Mouse (Mus musculus): ENCODE measurements around the gene Ucp2. TPM values are rescaled to one million over a fixed set of nuclear protein-coding genes. Genes with fewer than 3 reads are reported as not detected.

Ucp2 gene
- total RNA-seq, 2 experiments from 2014 or later = 1,034 to 1,143 TPM

- ATAC-seq (replicated peaks; ENCODE audit: low FRiP score, poor library complexity, severe bottlenecking) = no peak
Measured at GRCm38 (mm10) chr7:100544437-100544836, 51.3 kb downstream of the Ucp2 start.

- ATAC-seq (replicated peaks; ENCODE audit: low FRiP score, poor library complexity, severe bottlenecking) = no peak
Measured at GRCm38 (mm10) chr7:100547631-100548030, 54.5 kb downstream of the Ucp2 start.

DNA sequence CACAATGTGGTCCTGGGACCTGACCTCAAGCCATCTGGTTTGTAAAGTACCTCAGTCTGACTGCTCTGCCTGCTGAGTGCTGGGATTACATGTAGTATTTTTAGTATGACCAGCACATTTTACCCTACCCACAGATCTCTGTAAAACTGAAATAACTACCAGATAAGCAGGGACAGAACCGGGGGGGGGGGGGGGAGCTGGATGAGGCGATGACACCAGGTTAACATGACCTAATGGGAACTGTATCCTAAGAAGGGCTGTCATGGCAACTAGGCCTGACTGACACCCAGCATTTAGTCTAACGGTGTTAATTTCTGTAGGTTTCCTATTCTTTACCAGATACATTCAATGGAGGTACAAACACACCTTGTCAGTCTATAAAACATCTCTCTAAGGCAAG is 56.7 kb downstream of the Ucp2 start:
- no peak for ATAC-seq (replicated peaks; ENCODE audit: low FRiP score, poor library complexity, severe bottlenecking)

DNA sequence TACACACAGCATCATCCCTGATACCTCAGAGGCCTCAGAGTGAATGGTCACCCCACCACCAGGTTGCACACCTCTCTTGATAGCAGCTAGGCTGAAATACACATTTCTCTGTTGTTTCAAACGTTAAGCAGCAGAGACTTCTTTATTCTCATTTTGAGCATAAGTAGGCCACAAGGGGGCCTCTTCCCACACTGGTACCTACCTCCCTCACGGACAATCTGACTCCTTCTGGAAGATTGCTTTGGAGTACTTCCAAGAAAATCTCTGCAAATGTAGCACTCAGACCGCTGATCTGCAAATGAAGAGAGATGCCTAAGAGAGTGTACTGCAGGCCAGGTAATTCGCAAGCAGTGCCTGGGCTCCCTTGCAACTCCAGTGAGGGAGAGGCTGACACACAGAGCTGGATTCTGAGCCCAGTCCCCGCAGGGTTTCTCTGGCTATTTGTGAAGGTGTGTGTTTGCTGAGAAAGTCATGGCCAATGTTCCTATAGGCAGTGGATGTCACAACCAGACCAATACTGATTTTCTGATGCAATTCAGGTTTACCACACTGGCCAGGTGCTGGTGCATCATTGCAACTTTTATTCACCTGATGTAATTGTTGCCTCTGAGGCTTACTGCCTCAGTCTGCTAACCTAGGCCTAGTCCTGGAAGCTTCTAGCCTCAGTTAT is 57.3 kb downstream of the Ucp2 start:
- no peak for ATAC-seq (replicated peaks; ENCODE audit: low FRiP score, poor library complexity, severe bottlenecking)

Other genes starting within 250 kb of the Ucp2 start
- gene P4ha3, start 207.8 kb upstream of the Ucp2 start, total RNA-seq (2015; ENCODE audit: low replicate concordance) = not detected in 2 replicates
- gene P4ha3, start 207.8 kb upstream of the Ucp2 start, total RNA-seq (2017; ENCODE audit: low replicate concordance) = not detected in 2 replicates
- gene C2cd3, start 121.1 kb upstream of the Ucp2 start, total RNA-seq (2015; ENCODE audit: low replicate concordance) = 11.1 and 28.8 TPM in 2 replicates
- gene C2cd3, start 121.1 kb upstream of the Ucp2 start, total RNA-seq (2017; ENCODE audit: low replicate concordance) = 14.8 and 17.4 TPM in 2 replicates
- 11.5 and 16.1 TPM in 2 replicates for gene Ppme1, start 121.0 kb upstream of the Ucp2 start, total RNA-seq (2015; ENCODE audit: low replicate concordance)
- 29.1 and 37.9 TPM in 2 replicates for gene Ppme1, start 121.0 kb upstream of the Ucp2 start, total RNA-seq (2017; ENCODE audit: low replicate concordance)
- 0.42 TPM in 1 of 2 replicates, not detected in the other for gene Ucp3, start 20.3 kb upstream of the Ucp2 start, total RNA-seq (2015; ENCODE audit: low replicate concordance)
- 0.56 TPM in 1 of 2 replicates, not detected in the other for gene Ucp3, start 20.3 kb upstream of the Ucp2 start, total RNA-seq (2017; ENCODE audit: low replicate concordance)
- 1.5 TPM in 1 of 2 replicates, not detected in the other for gene Dnajb13, start 21.6 kb downstream of the Ucp2 start, total RNA-seq (2015; ENCODE audit: low replicate concordance)
- 2.6 and 9.2 TPM in 2 replicates for gene Dnajb13, start 21.6 kb downstream of the Ucp2 start, total RNA-seq (2017; ENCODE audit: low replicate concordance)
- gene Coa4, start 43.7 kb downstream of the Ucp2 start, total RNA-seq (2015; ENCODE audit: low replicate concordance) = 1.7 and 4.0 TPM in 2 replicates
- gene Coa4, start 43.7 kb downstream of the Ucp2 start, total RNA-seq (2017; ENCODE audit: low replicate concordance) = 6.7 and 9.8 TPM in 2 replicates
- gene Rab6a, start 114.1 kb downstream of the Ucp2 start, total RNA-seq (2015; ENCODE audit: low replicate concordance) = 60.5 and 60.6 TPM in 2 replicates
- 62.5 and 81.7 TPM in 2 replicates for gene Rab6a, start 114.1 kb downstream of the Ucp2 start, total RNA-seq (2017; ENCODE audit: low replicate concordance)
- gene Mrpl48, start 115.0 kb downstream of the Ucp2 start, total RNA-seq (2015; ENCODE audit: low replicate concordance) = 3.5 and 27.4 TPM in 2 replicates
- gene Mrpl48, start 115.0 kb downstream of the Ucp2 start, total RNA-seq (2017; ENCODE audit: low replicate concordance) = 7.1 and 40.0 TPM in 2 replicates
- gene Plekhb1, start 169.1 kb downstream of the Ucp2 start, total RNA-seq (2015; ENCODE audit: low replicate concordance) = not detected in 2 replicates
- gene Plekhb1, start 169.1 kb downstream of the Ucp2 start, total RNA-seq (2017; ENCODE audit: low replicate concordance) = not detected in 2 replicates
- gene Fam168a, start 213.3 kb downstream of the Ucp2 start, total RNA-seq (2015; ENCODE audit: low replicate concordance) = 7.9 and 8.1 TPM in 2 replicates
- 3.4 and 5.9 TPM in 2 replicates for gene Fam168a, start 213.3 kb downstream of the Ucp2 start, total RNA-seq (2017; ENCODE audit: low replicate concordance)

Data from erythroblast, adult 5-6 weeks (primary cell).